Mouse (Mus musculus): ENCODE measurements at regions not wholly inside any gene's neighbourhood (a gene's known extent, or its start where the extent isn't known, plus 50 kb on each side); places are given as distances from the start of the nearest gene placed in this dataset.
"Not testable (repeated sequence)": the region's sequence is repeated elsewhere in the genome, so short reads cannot be mapped to it uniquely, and the experiment has no call there.

DNA sequence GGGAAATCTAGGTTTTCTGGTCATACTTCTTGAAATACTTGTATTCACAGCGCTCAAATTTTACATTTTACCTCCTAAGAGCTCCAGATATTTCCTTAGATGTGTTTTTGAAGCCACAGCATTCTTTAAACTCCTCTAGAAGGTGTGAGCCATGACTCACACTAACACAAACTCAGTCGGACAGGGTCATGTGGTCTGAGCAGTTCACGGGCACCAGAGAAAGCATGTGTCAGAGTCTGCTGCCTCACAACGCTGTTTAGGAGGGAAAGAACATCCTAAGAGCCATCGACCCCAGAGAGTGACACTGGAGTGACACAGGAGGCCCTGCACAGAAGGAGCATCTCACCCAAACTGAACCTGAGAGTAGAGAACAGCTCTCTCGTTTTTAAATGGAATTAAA is 332.2 kb downstream of the Lrig3 start:
- peak; percentile 19 for DNase-seq (ENCODE audit: low read depth, low spot score)
- CTCF ChIA-PET, result interaction anchor here (0.6 to 0.7 kb wide), 2 partner anchors 28 to 1000 kb away, joined by 3 read pairs; no protein-coding TSS in a partner anchor

DNA sequence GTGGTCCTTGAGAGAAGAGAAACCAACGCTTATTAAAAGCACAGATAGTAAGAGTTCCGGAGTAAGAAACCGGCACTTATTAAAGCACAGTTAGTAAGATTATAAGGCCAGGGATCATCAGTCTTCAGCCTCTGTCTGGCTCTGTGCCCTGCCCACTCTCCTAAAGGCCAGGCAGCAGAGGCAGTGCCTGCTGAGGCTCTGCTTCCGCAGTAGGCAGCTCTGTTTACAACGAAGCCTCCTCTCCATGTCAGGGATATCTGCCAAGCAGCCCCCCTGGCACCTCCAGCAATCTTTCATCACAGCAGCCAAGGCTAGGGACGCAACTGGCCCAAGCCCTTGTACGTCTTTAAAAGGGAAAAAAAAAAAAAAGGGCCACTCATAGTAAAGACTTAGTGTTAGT is 329.9 kb downstream of the Lrig3 start:
- in situ Hi-C loops (cut with MboI; ENCODE audit: low pct_unique_long_range_greater_than_20kb), result no loop called here
- DNase-seq (ENCODE audit: low read depth, low spot score) (no peak), ATAC-seq (no peak)
- no peak for TF ChIP-seq CTCF (IDR thresholded peaks at IDR 0.05)
- ChIA-PET CTCF (interaction anchor here (1.2 kb wide), 1 partner anchor 17 kb away, joined by 3 read pairs; no protein-coding TSS in a partner anchor), POLR2A (no interaction called here)
- no peaks in the 10 kb centered on the region for H3K27me3 ChIP-seq

More for the DNA sequence above, 332.2 kb downstream of the Lrig3 start:
- peak; percentile 99 for ATAC-seq
- no peak for TF ChIP-seq CTCF (IDR thresholded peaks at IDR 0.05)
- POLR2A ChIA-PET, result no interaction called here
- H3K27me3 ChIP-seq, result no peaks in the 10 kb centered on the region
- in situ Hi-C loops (cut with MboI; ENCODE audit: low pct_unique_long_range_greater_than_20kb), result no loop called here

DNA sequence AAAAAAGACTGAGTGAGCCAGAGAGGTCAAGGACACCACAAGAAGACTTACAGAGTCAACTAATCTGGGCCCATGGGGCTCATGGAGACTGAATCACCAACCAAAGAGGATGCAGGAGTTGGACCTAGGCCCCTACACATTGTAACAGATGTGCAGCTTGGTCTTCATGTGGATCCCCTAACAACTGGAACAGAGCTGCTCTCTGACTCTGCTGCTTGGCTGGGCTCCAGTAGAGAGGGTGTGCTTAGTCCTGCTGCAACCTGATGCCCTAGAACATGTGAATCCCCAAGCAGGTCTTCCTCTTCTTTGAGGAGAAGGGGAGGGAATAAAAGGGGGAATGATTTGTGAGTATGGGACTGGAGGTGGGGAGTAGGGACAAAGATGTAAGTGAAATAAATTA is 325.8 kb downstream of the Lrig3 start:
- ChIA-PET POLR2A (no interaction called here), CTCF (interaction anchor here (0.9 to 1.6 kb wide), 2 partner anchors 10 to 50 kb away, joined by 3 read pairs; no protein-coding TSS in a partner anchor)
- H3K27me3 ChIP-seq, result no peaks in the 10 kb centered on the region
- in situ Hi-C loops (cut with MboI; ENCODE audit: low pct_unique_long_range_greater_than_20kb), result no loop called here
- ATAC-seq (no peak), DNase-seq (ENCODE audit: low read depth, low spot score) (no peak)
- TF ChIP-seq CTCF (IDR thresholded peaks at IDR 0.05), result no peak

DNA sequence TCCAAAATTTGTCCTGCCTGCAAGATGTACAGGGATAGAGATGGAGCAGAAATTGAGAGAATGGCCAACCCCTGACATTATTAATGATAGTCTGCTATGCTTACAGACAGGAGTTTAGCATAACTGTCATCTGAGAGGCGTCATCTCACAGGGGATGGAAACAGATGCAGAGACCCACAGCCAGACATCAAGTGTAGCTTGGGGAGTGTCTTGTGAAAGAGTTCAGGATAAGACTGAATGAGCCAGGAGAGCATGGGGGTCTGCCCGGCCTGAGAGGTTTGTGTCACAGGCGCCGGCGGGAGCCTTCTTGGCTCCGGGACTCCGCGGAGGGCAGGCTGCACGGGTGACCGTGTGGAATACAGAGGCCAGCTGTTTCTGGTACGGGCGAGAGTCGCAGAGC is 319.1 kb downstream of the Lrig3 start:
- POLR2A ChIA-PET; CTCF ChIA-PET; in situ Hi-C loops (cut with MboI; ENCODE audit: low pct_unique_long_range_greater_than_20kb); ATAC-seq; H3K27me3 ChIP-seq; DNase-seq (ENCODE audit: low read depth, low spot score): not testable (repeated sequence)

DNA sequence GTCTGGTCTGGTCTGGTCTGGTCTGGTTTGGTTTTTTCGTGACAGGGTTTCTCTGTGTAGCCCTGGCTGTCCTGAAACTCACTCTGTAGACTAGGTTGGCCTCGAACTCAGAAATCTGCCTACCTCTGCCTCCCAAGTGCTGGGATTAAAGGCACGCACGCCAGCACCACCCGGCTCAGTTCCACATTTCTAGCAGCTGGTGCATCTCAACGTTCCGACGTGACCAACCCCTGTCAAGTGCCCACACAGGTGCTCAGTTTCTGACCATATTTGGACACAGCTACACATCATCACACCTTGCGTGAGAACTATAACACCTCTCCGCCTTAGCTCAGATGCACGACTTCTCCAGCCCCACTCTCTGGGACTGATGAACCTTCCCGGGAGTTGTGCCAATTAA is 304.4 kb downstream of the Lrig3 start:
- no peaks in the 10 kb centered on the region for H3K27me3 ChIP-seq
- no peak for DNase-seq (ENCODE audit: low read depth, low spot score)
- in situ Hi-C loops (cut with MboI; ENCODE audit: low pct_unique_long_range_greater_than_20kb), result no loop called here
- POLR2A ChIA-PET, result no interaction called here
- CTCF ChIA-PET, result interaction anchor here (1.2 to 2.2 kb wide), 2 partner anchors 9 to 22 kb away, joined by 4 to 5 read pairs; no protein-coding TSS in a partner anchor
- TF ChIP-seq CTCF (IDR thresholded peaks at IDR 0.05), result no peak
- no peak for ATAC-seq

DNA sequence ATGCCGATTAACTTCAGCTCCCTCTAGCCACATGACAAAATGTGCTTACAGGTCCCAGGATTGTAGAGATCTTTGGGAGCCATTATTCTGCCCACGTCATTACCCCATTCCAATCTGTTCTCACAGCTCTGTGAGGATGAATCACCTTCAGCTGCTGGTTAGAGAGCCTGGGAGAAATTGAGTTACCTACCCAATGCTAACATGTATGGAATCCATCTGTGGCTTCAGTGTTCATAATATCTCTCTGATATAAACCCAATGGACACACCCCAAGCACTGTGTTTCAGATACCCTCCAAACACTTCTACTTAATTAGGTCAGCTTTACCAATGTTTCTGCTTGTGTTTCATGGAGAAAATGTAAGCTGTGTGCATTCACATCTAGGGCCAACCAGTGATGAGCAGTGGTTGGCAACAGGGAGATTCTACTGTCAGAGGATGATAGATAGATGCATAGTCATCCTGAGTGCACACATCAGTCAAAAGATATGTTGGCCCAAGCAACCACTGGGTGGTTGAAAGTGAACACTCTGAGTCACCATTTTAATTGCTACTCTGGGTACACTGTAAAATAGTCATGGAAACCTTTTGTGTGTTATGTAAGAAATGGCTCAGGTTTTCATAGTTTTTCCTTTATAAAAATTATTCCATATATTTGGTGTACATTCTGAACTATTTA is 301.5 kb downstream of the Lrig3 start:
- in situ Hi-C loops (cut with MboI; ENCODE audit: low pct_unique_long_range_greater_than_20kb), result no loop called here
- TF ChIP-seq CTCF (IDR thresholded peaks at IDR 0.05), result no peak
- H3K27me3 ChIP-seq, result no peaks in the 10 kb centered on the region
- ChIA-PET POLR2A (no interaction called here), CTCF (no interaction called here)
- peak; percentile 84 for ATAC-seq
- peak; percentile 43 for DNase-seq (ENCODE audit: low read depth, low spot score)

DNA sequence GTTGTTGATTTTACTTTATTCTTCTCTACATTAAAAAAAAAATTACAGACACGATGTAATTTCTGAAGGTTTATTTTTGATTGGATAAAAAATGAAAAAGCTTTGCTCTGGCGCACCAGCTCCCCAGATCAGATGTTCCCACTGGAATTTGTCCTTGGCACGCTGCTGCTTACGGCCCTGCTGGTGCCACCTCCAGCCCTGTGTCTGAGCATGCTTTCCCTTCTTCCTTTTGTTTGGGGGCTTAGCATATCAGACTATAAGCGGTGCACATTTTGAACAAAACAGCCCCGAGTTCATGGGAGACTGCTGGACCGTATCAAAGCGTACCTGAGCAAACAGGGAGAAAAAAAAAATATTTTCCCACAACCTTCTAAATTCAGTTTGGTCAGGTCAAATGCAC is 291.2 kb downstream of the Lrig3 start:
- H3K27me3 ChIP-seq, result peaks cover 7% of the 10 kb centered on the region
- TF ChIP-seq CTCF (IDR thresholded peaks at IDR 0.05), result no peak
- ChIA-PET POLR2A (no interaction called here), CTCF (interaction anchor here (2.0 kb wide), 1 partner anchor 17 kb away, joined by 4 read pairs; no protein-coding TSS in a partner anchor)
- DNase-seq (ENCODE audit: low read depth, low spot score), result no peak
- ATAC-seq, result no peak
- in situ Hi-C loops (cut with MboI; ENCODE audit: low pct_unique_long_range_greater_than_20kb), result no loop called here

DNA sequence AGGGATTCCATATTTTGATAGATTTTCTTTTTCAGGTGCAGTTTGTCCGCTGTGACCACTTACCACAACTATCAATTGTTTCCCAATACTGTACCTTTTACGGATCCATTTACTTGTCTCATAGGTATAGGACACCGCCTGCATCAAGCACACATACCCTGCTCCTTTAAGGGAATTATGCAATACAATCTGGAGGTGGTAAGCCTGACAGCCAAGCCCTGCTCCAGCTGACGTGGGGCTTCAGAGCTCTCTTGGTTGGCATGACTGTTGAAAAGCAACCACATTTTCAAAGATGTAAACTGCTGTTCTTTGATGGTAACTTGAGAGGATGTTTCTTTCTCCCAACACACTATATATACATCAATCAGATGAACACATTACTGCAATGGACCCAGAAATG is 288.2 kb downstream of the Lrig3 start:
- ATAC-seq (no peak), DNase-seq (ENCODE audit: low read depth, low spot score) (no peak)
- ChIA-PET POLR2A (no interaction called here), CTCF (interaction anchor here (1.2 kb wide), 1 partner anchor 93 kb away, joined by 3 read pairs; no protein-coding TSS in a partner anchor)
- peaks cover 7% of the 10 kb centered on the region for H3K27me3 ChIP-seq
- in situ Hi-C loops (cut with MboI; ENCODE audit: low pct_unique_long_range_greater_than_20kb), result no loop called here
- TF ChIP-seq CTCF (IDR thresholded peaks at IDR 0.05), result no peak

DNA sequence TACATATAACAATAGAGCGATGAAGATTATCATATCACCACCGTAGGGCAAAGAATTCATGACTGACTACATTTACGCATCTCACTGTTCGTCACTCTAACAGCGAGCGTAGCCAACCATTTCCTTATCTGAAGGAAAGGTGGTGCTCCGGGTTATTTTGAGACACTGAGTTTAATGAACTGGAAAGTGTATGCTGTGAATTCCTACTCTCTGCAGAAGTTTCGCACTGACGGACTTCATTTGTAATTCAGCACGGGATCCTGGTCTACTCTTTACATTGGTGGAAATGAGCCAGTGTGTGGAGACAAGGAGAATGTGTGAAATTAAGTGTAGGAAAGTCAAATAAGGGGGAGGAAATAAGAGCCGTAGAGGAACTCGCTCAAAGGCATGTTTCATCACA is 283.2 kb downstream of the Lrig3 start:
- ATAC-seq, result no peak
- POLR2A ChIA-PET, result no interaction called here
- CTCF ChIA-PET, result no interaction called here
- no peak for TF ChIP-seq CTCF (IDR thresholded peaks at IDR 0.05)
- in situ Hi-C loops (cut with MboI; ENCODE audit: low pct_unique_long_range_greater_than_20kb), result no loop called here
- no peak for DNase-seq (ENCODE audit: low read depth, low spot score)
- H3K27me3 ChIP-seq, result no peaks in the 10 kb centered on the region

DNA sequence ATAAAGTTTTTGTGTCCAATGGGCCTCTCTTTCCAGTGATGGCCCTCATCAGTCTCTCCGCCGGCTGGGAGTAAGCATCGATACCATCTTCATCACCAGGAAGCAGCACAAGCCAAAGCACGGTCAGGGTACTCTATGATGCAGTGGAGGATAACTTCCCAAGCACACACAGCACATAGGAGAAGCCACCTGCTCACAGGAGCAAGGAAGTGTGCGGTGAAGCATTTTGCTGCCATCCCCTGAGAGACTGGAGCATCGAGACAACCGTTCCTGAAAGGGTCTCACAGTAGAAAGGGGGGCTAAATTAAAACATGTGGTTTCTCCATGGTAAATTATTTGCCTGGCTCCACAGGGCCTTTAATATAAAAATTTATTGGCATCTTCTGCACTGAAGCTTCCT is 277.1 kb downstream of the Lrig3 start:
- ATAC-seq (no peak), DNase-seq (ENCODE audit: low read depth, low spot score) (no peak)
- no peak for TF ChIP-seq CTCF (IDR thresholded peaks at IDR 0.05)
- ChIA-PET POLR2A (no interaction called here), CTCF (interaction anchor here (0.7 kb wide), 1 partner anchor 149 kb away, joined by 3 read pairs; no protein-coding TSS in a partner anchor)
- in situ Hi-C loops (cut with MboI; ENCODE audit: low pct_unique_long_range_greater_than_20kb), result no loop called here
- H3K27me3 ChIP-seq, result no peaks in the 10 kb centered on the region

DNA sequence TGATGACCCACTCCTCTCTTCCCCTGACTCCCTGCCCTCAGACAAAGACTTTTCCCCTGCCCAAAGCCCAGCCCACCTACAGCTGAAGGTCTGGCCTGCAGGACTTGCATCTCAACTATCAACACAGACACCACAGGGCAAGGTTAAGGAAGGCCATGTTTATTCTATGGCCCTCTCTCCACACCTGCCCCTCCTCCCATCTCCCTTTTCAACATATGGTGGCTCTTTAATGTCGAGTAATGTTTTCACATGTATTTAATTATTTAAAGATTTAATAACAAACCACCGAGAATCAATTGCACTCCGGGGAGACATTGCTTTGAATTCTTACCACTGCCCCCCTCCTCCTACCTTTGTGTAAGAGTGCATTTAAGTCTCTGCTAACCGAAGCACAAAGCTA is 273.6 kb downstream of the Lrig3 start:
- ChIA-PET POLR2A (no interaction called here), CTCF (interaction anchor here (1.6 kb wide), 1 partner anchor 17 kb away, joined by 4 read pairs; no protein-coding TSS in a partner anchor)
- H3K27me3 ChIP-seq, result no peaks in the 10 kb centered on the region
- in situ Hi-C loops (cut with MboI; ENCODE audit: low pct_unique_long_range_greater_than_20kb), result no loop called here
- no peak for TF ChIP-seq CTCF (IDR thresholded peaks at IDR 0.05)
- DNase-seq (ENCODE audit: low read depth, low spot score), result no peak
- ATAC-seq, result no peak
